Mouse (Mus musculus) embryonic facial prominence, embryonic 14.5 days (tissue): ENCODE data around the gene Ltbr. TPM values are rescaled to one million over a fixed set of nuclear protein-coding genes. Genes with fewer than 3 reads are reported as not detected.
A peak's percentile ranks its signal among the peaks of the same experiment; 100 is the strongest.

Experiments used
- ATAC-seq: fragments of 200-750 bp; cut with Nextera tagmentation; 2 replicates; pipeline ENCODE4 v1.8.0; 2017; ENCODE audit warnings: low read depth, moderate number of reproducible peaks, moderate TSS enrichment
- DNase-seq: peaks from one replicate; pipeline ENCODE4 v3.0.0-alpha.2; 2015; ENCODE audit warnings: low spot score
- H3K27ac ChIP-seq: fragments of 300-500 bp; sonication (generic); replicated peaks from 2 replicates; pipeline ENCODE4 v1.5.1; 2014; ENCODE audit warnings: low read depth, mild to moderate bottlenecking, low read length, moderate library complexity
- H3K27me3 ChIP-seq: fragments of 300-500 bp; sonication (generic); replicated peaks from 2 replicates; pipeline ENCODE4 v1.6.1; 2014; ENCODE audit warnings: low read length; ENCODE audit not compliant: control insufficient read depth, insufficient read depth
- H3K36me3 ChIP-seq: fragments of 300-500 bp; sonication (generic); 2 replicates; pipeline ENCODE4 v1.6.1; 2014; ENCODE audit warnings: low read length, mixed read lengths; ENCODE audit not compliant: control insufficient read depth, insufficient read depth
- H3K4me1 ChIP-seq: fragments of 300-500 bp; sonication (generic); 2 replicates; pipeline ENCODE4 v1.6.1; 2014; ENCODE audit warnings: antibody characterized with exemption, low read length; ENCODE audit not compliant: control insufficient read depth, insufficient read depth
- H3K4me2 ChIP-seq: fragments of 300-500 bp; sonication (generic); 2 replicates; pipeline ENCODE4 v1.6.1; 2014; ENCODE audit warnings: low read depth, mild to moderate bottlenecking, low read length, moderate library complexity, mixed read lengths
- H3K4me3 ChIP-seq: fragments of 300-500 bp; sonication (generic); 2 replicates; pipeline ENCODE4 v1.5.1; 2014; ENCODE audit warnings: low read depth, mild to moderate bottlenecking, low read length
- H3K9ac ChIP-seq: fragments of 300-500 bp; sonication (generic); 2 replicates; pipeline ENCODE4 v1.6.1; 2014; ENCODE audit warnings: low read depth, mild to moderate bottlenecking, low read length, moderate library complexity, mixed read lengths
- H3K9me3 ChIP-seq: fragments of 300-500 bp; sonication (generic); 2 replicates; pipeline ENCODE4 v1.6.1; 2016; ENCODE audit warnings: low read length; ENCODE audit not compliant: control insufficient read depth
- WGBS: fragments of 180-500 bp; shearing (Covaris S2); extraction: QIAGEN DNeasy Blood & Tissue Kit; methylation state at CpG from one replicate; pipeline ENCODE4 v1.1.7; 2014; 5-methylcytosine and 5-hydroxymethylcytosine counted together
- polyA plus RNA-seq: library from polyadenylated mRNA; unstranded; fragments of >200 nt; fragmentation: Nextera tagmentation; extraction: Ambion mirVana; gene quantifications from 2 replicates; pipeline ENCODE4 v1.2.1, GENCODE M21; 2014

The Ltbr gene
- polyA plus RNA-seq, 1 experiment from 2014 or later: 49.0 TPM

DNA sequence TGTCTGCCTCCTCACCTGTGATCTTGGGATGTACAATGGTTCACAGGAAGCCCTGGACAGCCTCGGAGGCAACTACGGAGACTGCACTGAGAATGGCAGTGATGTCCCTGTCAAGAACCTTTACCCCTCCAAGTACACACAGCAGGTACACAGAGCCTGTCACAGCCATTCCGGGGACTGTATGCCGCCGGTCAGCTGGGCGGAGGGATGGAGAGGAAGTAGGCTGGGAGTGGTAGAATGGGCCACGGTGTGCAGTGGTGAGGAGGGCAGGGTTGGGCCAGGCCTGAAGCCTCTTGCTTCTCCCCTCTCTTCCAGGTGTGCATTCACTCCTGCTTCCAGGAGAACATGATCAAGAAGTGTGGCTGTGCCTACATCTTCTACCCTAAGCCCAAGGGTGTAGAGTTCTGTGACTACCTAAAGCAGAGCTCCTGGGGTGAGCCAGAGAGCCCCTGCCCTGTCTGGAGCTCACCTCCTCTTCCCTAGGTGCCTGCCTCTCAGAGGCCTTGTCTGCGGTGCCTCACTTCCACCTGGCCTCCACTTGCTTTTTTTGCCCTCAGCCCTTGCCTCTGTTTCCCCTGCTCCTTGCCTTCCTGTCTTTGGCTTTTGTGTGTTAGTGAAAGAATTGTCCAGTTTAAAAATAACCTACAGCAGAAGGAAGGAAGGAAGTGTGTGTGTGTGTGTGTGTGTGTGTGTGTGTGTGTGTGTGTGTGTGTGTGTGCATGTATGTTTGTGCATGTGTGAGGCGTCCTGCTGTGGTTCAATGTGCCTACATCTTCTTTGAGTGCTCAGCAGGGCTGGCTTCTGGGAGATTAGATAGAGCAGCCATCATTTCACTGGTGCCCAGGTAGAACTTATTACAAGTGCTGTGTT, 25.3 kb upstream of the Ltbr start:
- H3K27me3 ChIP-seq: no peaks in the 10 kb centered on the region
- ATAC-seq (no peak), DNase-seq (no peak)
- H3K9me3 ChIP-seq: no peaks in the 10 kb centered on the region
- no peak overlapping the region for H3K9ac ChIP-seq
- H3K36me3 ChIP-seq: no peaks in the 10 kb centered on the region
- H3K27ac ChIP-seq: no peak overlapping the region; the same call in 1 of the 2 replicates
- H3K4me3 ChIP-seq: no peak overlapping the region
- 73% methylated on average over 8 of the region's 9 CpGs for WGBS
- 0 out of 2 replicates have a peak, but pooled peaks cover 7% of the 10 kb centered on the region for H3K4me1 ChIP-seq
- no peak overlapping the region for H3K4me2 ChIP-seq

DNA sequence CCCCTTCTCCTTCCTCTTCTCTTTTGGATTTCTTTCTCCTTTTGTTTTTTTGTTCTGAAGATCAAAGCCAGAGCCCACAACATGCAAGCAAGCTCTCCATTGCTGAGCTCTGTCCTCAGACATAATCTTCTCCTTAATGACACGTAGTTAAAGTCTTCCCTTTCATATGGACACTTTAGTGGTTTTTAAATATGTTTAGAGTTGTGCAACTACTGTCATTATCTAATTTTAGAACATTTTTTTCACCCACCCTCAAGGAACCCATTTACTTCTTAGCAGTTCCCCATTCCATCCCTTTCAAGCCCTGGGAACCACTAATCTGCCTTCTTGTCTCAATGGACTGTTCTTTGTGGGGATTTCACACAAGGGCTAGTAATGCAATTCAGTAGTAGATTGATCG, 20.7 kb upstream of the Ltbr start:
- ATAC-seq: no peak
- no peak overlapping the region for H3K9ac ChIP-seq
- no peak overlapping the region for H3K4me3 ChIP-seq
- no peaks in the 10 kb centered on the region for H3K27me3 ChIP-seq
- no peaks in the 10 kb centered on the region for H3K36me3 ChIP-seq
- H3K4me2 ChIP-seq: no peak overlapping the region
- DNase-seq: no peak
- H3K27ac ChIP-seq: 0 out of 2 replicates have a peak overlapping the region, but pooled peaks have one; percentile 21
- no peaks in the 10 kb centered on the region for H3K9me3 ChIP-seq
- WGBS: 73% methylated on average over 2 of the region's 2 CpGs
- peaks cover 16% of the 10 kb centered on the region for H3K4me1 ChIP-seq

DNA sequence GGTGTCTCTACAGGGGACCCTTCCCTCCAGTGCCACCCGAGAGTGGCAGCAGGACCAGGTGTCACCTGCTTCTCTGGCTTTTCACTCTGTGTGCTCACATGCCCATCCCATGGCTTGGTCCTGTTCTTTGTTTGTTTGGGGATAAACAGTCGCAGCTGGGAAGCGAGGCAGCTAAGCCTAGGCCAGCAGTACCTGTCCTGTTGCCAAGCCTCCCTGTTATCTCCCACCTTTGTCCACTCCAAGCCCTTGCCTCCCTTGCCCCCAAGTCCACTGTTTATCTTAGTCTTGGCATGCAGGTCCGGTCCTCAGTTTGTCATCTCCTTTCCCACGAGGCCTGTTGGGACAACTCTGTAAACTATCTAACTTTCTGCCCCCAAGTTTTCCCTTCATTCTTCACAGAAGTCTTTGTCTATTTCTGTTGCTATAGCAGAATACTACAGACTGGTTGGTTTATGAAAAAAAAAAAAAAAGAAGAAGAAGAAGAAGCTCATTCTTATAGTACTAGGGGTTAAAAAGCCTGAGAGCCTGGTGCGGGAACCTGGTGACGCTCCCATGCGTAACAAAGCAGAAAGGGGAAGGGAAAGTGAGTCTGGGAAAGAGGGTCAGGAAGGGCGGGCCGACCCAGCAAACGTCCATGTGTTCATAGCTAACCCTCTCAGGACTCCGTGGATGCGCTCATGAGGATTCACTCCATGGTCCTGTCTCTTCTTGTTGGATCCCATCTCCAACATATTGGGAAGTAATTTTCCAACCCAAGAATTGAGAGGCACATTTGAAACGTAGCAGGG, 19.6 kb upstream of the Ltbr start:
- DNase-seq (no peak), ATAC-seq (no peak)
- no peak overlapping the region for H3K27ac ChIP-seq
- no peaks in the 10 kb centered on the region for H3K27me3 ChIP-seq
- H3K36me3 ChIP-seq: no peaks in the 10 kb centered on the region
- no peak overlapping the region for H3K4me2 ChIP-seq
- no peaks in the 10 kb centered on the region for H3K9me3 ChIP-seq
- WGBS: 67% methylated on average over 14 of the region's 14 CpGs
- no peak overlapping the region for H3K4me3 ChIP-seq
- H3K4me1 ChIP-seq: peaks cover 16% of the 10 kb centered on the region
- no peak overlapping the region for H3K9ac ChIP-seq

DNA sequence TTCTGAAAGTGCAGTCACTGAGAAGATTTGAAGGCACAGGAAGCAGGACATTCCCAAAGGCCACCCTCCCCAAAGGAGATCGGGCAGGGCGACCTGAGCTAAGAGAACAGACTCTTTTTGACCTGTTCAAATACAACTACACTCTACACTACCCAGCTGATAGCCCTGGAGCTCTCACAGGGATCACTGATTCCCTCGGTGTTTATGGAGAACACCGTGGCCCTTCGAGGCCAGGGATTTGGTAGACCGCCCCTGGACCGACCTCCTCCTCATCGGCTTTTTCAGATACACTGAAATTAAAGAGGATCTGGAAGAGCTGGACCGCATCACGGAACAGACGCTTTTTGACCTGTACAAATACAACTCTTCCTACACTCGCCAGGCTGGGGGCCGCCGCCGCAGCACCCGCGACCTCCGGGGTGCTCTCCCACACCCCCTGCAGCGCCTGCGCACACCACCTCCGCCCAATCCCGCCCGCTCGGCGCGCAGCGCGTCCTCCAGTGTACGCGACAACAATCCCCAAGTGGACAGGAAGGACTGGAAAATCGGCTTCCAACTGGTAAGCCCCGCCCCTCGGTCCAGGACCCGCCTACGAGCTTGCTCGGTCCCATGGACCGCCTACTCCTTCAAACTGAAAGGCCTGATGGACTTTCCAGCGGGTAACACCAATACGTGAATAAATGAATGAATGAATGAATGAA, 17.1 kb upstream of the Ltbr start:
- Histone ChIP-seq H3K36me3 (no peaks in the 10 kb centered on the region), H3K27ac (peak overlapping the region; percentile 17; the same call in 1 of the 2 replicates), H3K9me3 (no peaks in the 10 kb centered on the region), H3K27me3 (no peaks in the 10 kb centered on the region), H3K4me3 (peak overlapping the region; percentile 49), H3K9ac (peak overlapping the region; percentile 63), H3K4me1 (peaks cover 16% of the 10 kb centered on the region), H3K4me2 (peak overlapping the region; percentile 77)
- WGBS: under 1% methylated on average over 39 of the region's 39 CpGs
- peak; percentile 95 for DNase-seq
- ATAC-seq: peak; percentile 93

- no peak overlapping the region for H3K4me2 ChIP-seq
- H3K4me1 ChIP-seq: peaks cover 12% of the 10 kb centered on the region
- WGBS: 81% methylated on average over 5 of the region's 5 CpGs
- ATAC-seq (no peak), DNase-seq (no peak)
- no peaks in the 10 kb centered on the region for H3K9me3 ChIP-seq
- H3K36me3 ChIP-seq: no peaks in the 10 kb centered on the region
- no peak overlapping the region for H3K4me3 ChIP-seq
- H3K9ac ChIP-seq: no peak overlapping the region
- no peaks in the 10 kb centered on the region for H3K27me3 ChIP-seq
- no peak overlapping the region for H3K27ac ChIP-seq
These were observed 14.6 kb upstream of the Ltbr start for GRCm38 (mm10) chr6:125328243-125328642.

DNA sequence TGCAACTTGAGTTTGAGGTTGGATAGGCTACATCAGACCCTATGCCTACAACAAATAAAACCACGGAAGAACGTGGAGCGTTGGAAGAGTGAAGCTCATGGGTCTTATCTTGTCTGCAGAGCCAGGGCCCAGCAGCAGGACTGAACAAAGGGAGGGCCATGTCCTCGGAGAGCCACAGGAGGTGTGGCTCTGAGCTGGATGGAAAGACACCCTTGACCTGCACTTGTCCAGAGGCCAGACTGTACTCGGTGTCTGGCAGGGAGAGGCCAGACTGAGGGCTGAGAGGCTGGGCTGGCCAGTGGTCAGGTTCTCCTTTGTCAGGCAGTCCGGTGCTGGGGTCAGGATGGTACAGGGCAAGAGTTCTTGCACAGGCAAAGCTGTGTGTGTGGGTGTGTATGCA, 11.7 kb upstream of the Ltbr start:
- Histone ChIP-seq H3K9ac (no peak overlapping the region), H3K4me3 (no peak overlapping the region), H3K27me3 (peaks cover 26% of the 10 kb centered on the region), H3K27ac (no peak overlapping the region), H3K36me3 (no peaks in the 10 kb centered on the region), H3K4me2 (no peak overlapping the region), H3K9me3 (no peaks in the 10 kb centered on the region), H3K4me1 (peaks cover 8% of the 10 kb centered on the region)
- WGBS: 67% methylated on average over 6 of the region's 6 CpGs
- DNase-seq (no peak), ATAC-seq (no peak)

- no peaks in the 10 kb centered on the region for H3K9me3 ChIP-seq
- DNase-seq (no peak), ATAC-seq (no peak)
- no peaks in the 10 kb centered on the region for H3K4me1 ChIP-seq
- H3K27me3 ChIP-seq: peaks cover 27% of the 10 kb centered on the region
- no peak overlapping the region for H3K27ac ChIP-seq
- H3K36me3 ChIP-seq: no peaks in the 10 kb centered on the region
- H3K9ac ChIP-seq: no peak overlapping the region
- H3K4me3 ChIP-seq: no peak overlapping the region
- WGBS: 62% methylated on average over 6 of the region's 6 CpGs
- H3K4me2 ChIP-seq: no peak overlapping the region
These were observed 9.9 kb upstream of the Ltbr start for GRCm38 (mm10) chr6:125323547-125323946.

DNA sequence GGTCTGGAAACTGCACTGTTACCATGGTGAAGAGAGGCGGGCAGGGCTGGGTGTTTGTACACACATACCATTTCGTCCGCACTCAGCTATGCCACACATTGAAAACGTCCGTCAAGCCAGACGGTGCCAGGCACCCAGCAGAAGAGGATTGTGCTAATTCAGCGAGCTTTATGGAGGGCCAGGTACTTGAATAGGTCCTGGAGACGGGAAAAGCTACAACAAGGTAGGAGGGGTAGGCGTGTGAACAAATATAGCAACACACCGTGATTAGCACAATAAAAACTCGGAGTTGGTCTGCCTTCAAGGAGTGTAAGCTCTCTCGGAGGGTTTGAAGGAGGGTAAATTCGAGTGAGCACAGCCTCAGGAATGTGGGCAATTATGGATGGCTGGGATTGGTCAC, 9.1 kb upstream of the Ltbr start:
- Histone ChIP-seq H3K4me3 (no peak overlapping the region), H3K9ac (no peak overlapping the region), H3K36me3 (no peaks in the 10 kb centered on the region), H3K4me1 (no peaks in the 10 kb centered on the region), H3K4me2 (no peak overlapping the region), H3K27me3 (peaks cover 27% of the 10 kb centered on the region), H3K27ac (no peak overlapping the region), H3K9me3 (no peaks in the 10 kb centered on the region)
- ATAC-seq (no peak), DNase-seq (no peak)
- WGBS: 69% methylated on average over 13 of the region's 13 CpGs
